Mouse (Mus musculus) heart, postnatal 0 days (tissue): Measurements from ENCODE around the gene Fpr2.

Experiments used
- CTCF ChIP-seq: IDR thresholded peaks from 2 replicates; pipeline ENCODE4 v1.5.1; 2016; ENCODE audit warnings: antibody characterized with exemption, control low read depth, low read depth
- EP300 ChIP-seq: IDR thresholded peaks from 2 replicates; pipeline ENCODE4 v1.6.1; 2016; ENCODE audit warnings: antibody characterized with exemption, low read depth

GRCm38 (mm10) chr17:17865168-17865567, 22.5 kb upstream of the Fpr2 start:
- no peak for TF ChIP-seq CTCF
- no peak for TF ChIP-seq EP300
